Mouse (Mus musculus) layer of hippocampus, postnatal 25 days (tissue): ENCODE data around the gene Bsdc1. TPM values are rescaled to one million over a fixed set of nuclear protein-coding genes. Genes with fewer than 3 reads are reported as not detected.
"Not testable (repeated sequence)": the region's sequence is repeated elsewhere in the genome, so short reads cannot be mapped to it uniquely, and the experiment has no call there.

ENCODE experiments used
- DNase-seq, 2 experiments: peaks; one replicate each; pipeline ENCODE4 v3.0.0; 2022; ENCODE audit warnings: mixed read lengths in 2 of 2, low spot score in 1 of 2; ENCODE audit errors: extremely low spot score in 1 of 2
- total RNA-seq, 2 experiments: library from RNA; stranded (reverse); gene quantifications; 2 replicates each; pipeline ENCODE4 v1.2.3; 2021

The Bsdc1 gene
- 10 to 100 TPM; 55.4 to 57.7 TPM for total RNA-seq

DNA sequence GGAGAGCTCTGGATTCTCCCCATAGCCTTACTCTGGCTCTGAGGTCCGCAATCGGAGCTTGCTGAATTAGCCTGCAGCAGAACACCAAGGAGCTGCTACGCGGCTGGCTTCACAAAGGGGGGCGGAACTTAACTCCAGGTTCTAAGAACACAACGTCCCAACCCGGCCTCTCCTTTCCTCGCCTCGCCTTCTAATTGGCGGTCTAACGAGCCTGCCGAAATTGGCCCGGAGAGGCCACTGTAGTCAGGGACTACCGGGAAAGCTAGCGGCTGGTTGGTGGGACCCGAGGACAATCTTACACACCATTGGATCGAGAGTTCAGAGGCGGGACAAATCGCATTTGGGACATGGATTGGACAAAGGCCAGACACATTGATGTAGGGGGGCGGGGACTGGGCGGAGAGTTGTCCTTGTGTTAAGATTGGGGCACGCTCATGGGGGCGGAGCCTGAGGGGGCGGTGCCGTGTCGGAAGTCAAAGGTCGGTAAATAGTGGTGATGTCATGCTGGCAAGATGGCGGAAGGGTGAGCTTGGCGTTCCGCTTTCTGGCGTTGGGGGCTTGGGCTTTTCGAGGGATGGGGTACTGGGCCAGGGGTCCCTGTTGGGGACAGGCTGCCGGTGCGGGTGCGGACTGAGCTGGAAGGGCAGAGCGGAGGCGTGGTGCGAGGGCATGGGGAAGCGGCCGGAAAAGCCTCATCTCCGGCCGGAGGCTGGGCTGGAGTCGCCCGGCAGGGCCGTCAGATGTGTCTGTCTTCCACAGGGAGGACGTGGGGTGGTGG lies at the start of gene Bsdc1:
Gene Bsdc1 (plus strand): TSS at position 399 of the 778 bp plus-strand sequence.
- peak; percentile 89 to 93 for DNase-seq

DNA sequence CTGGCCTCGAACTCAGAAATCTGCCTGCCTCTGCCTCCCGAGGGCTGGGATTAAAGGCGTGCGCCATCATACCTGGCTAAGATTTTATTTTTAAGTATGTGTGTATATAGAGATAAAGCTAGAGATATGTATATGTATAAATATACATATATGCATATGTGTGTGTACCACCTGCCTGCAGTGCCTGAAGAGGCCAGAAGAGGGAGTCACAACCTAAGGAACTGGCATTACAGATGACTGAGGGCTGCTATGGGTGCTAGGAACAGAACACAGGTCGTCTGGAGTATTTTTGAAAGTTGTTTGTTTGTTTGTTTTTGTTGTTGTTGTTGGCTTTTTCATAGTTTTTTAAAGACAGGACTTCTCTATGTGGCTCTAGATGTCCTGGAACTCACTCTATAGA lies 45.5 kb upstream of the Bsdc1 start:
- no peak for DNase-seq

DNA sequence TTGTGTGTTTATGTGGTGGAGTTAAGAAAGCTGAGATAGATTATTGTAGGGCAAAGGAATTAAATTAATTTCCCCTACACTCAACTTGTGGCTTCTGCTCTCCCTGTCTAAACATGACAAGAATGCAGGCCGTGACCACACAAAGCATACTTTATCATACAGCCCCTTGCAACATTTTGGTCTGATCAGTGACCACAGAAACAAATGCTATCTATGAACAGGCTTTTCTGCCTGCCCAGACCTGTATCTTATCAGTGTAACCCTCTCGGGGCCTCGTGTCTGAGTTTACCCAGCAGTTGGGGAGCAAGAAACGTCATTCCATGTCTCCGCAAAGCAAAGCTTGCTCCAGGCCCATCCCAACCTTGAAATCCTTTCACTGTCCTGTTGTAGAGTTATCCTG lies 44.9 kb upstream of the Bsdc1 start:
- no peak for DNase-seq

DNA sequence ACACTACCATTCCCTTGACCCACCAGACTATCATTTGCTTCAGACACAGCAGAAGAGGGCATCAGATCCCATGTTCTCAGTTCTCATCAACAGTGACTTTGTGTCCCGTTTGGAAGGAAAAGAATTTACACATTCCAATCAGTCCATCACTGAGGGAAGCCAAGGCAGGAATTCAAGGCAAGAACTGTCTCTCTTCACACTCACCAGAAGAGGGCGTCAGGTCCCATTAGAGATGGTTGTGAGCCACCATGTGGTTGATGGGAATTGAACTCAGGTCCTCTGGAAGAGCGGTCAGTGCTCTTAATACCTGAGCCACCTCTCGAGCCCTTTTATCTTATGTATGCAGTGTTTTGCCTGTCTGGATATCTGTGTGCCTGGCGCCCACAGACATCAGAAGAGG lies 43.1 kb upstream of the Bsdc1 start:
- DNase-seq = no peak

DNA sequence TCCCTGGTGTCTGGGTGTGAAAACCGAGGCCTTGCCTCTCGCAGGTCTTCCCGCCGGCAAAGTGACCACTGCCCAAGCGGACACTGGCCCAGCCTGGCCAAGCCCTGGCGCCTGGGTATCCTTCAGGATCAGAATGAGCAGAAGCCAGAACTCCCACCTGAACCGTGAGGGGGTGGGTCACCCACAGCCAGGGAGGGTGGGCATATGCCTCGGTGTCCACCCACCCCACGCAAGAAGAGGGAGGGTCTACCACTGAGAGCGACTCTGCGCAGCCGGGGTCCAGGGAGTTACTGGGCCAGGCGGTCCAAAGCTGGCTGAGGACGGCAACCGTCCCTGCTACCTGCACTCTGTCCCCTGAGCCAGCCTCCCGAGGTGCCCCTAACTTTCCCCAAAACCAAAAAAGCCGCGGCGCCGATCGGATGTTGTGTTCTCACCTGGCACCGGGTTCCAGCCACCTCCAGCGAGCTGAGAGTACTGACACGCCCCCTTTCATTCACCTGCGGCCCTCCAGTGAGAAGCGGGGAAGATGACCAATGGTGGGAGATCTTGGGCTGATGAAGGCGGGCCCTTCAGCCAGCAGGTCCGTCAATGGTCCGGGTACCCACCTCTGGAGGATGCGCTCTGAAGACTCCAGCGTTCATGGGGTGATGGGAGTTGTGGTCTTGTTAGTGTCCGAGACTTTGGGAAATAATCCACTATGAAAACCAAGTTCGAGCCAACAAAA lies 20.9 kb upstream of the Bsdc1 start, which contains the start of gene Zbtb8b:
Gene Zbtb8b (minus strand): TSS at position 514 of the 724 bp plus-strand sequence.
- peak; percentile 42 to 54 for DNase-seq

DNA sequence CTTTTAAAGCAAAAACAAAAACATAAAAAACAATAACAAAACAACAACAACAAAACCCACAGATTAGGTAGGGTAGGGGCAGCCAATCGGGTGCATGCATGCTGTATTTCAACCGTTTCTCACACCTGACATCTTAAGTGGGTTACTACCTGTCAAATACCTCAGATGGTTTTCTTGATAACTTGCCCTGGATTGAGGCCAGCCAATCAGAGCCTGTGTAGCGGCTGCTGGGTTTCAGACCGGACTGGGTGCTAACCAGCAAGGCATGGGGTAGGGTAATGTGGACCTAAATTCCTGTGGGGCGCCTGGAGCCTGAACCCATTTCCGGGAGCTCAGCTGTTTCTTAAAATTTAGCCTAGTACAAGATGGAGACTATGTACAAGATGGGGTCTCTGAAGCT lies 20.2 kb upstream of the Bsdc1 start:
- no peak for DNase-seq

DNA sequence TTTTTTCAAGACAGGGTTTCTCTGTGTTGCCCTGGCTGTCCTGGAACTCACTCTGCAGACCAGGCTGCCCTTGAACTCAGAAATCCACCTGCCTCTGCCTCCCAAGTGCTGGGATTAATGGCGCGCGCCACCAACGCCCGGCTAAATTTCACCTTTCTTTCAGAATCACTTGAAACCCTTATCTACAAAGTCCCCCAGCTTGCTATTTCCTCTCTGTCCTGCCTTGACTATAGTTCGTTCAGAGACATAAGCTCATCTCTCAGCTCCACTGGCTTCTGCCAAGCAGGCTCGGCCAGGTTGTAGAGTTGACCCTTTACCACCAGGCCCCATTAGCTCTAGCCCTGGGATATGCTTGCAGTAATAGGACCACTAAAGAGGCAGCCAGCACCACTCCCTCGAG lies 14.0 kb upstream of the Bsdc1 start:
- no peak for DNase-seq

DNA sequence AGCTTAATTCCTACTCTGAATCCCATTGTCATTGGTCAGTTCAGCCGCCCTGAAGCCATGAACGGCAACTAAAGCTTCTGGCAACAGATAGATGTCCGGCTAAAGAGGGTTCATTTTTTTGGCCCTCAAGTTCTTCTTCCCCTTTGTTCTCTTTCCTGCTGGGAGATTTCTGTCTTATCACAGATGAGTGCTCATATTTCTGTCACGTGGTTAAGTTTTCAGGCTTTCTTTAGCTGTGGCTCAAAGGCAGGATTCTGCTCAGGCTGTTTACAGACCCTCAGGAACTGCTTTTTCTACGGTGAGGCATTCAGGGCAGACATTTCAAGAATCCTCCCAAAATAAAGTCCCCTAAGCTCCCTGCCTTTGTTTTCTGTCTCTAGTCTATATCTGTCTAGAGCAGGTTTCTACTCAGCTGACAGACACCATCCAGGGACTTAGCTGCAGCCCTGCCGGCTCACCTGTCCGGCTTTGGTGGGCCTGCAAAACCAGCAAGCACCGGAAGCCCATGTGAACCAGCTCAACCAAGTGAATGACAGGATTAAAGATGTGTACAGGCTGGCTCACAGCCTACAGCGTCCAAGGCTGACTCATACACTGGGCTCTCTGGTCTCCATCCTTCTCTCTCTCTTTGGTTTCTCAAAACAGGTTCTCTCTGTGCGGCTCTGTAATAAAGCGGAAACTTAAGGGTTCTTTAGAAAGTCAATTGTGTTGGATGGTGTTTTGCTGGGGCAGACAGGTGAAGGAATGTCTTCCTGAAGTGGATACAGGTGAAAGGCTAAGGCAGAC lies 13.4 kb upstream of the Bsdc1 start:
- DNase-seq = no peak

DNA sequence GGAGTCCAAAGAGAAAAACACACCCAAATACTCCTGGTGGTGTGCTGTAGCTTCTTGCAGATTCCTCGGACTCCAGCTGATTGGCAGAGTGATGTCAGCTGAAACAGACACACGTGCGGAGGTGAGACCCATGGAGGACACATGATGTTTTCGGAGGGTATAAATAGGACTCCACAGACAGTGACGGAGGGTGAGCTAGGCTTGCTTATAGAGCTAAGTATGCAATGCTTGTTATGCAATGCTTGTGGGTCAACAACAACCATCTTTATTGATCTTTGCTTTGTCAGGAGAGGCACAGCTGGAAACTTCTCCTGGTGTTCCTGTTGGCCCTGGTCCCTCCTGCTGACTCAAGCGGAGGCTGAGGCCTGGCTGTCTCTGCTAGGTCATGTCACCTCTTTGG lies 12.7 kb upstream of the Bsdc1 start:
- DNase-seq = no peak

DNA sequence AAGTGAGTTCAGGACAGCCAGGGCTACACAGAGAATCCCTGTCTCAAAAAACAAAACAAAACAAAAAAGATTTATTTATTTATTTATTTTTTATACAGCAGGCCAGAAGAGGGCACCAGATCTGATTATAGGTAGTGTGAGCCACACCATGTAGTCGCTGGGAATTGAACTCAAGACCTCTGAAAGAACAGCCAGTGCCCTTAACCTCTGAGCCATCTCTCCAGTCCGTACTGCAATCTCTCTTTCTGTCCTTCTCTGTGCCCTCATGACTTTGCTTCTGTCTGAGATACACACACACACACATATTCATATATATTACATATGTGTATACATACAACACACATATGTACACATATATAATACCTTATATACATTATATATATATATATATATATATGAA lies 10.5 kb upstream of the Bsdc1 start:
- no peak for DNase-seq

DNA sequence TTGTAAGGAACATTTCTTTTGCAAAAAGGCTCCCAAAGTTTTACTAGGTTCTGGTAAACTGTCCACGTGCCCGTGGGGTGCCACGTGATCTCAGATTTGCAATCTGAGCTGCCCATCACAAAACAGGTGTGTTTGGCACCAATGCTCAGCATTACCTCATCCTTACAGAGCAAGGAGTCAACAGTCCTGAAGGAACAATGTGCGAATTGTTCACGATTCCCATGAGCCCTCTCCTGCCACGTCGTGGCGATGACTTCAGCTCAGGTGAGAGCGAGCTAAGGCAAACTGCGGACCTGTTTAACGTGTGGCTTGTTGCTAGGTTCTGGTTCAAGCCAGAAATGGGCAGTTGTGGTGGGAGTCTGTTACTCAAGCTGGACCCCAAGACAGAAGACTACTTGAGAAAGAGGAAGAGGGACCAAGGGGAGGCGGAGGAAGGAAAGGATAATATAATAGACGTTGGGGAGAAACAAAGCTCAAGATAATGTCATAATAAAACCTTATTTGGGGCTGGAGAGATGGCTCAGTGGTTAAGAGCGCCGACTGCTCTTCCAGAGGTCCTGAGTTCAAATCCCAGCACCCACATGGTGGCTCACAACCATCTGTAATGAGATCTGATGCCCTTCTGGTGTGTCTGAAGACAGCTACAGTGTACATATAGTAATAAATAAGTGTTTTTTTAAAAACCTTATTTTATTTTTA lies 9.8 kb upstream of the Bsdc1 start:
- DNase-seq = no peak

DNA sequence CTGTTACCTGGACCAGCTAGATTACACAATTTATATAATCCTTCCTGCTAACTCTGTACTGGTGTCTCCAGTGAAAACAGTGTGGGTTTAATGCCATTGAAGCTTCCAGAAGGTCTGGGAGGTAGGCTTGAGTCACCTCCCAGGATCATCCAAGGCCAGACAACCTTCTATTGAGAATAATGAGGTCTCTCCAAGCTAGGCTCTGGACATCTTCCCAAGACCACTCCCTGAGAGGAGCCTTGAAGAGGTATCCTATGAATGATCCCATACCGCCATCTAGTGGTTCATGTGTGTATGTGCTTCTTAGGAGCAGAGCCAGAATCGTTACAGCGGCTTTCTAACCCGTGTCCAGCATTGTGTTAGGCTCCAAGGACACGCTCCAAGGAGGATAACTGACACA lies 6.1 kb upstream of the Bsdc1 start:
- DNase-seq = peak; percentile 24 to 36

DNA sequence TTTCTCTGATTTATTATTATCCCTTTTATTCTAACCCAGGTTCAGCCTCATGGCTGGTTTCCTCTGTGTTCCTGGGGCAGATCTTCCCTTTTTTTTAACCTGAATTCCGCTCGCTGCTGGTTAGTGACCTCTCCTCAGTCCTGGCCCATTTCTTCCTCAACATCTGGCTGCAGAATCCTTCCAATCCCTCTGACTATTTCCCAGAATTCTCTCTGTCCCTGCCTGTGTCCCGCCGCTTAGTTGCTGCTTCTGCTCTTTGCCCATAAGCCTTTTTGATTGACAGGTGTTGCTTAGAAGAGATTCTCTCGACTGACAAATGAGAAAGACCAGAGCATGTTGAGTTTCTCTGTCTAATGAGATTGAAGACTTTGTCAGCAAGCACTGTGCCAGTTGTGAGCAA lies 5.3 kb upstream of the Bsdc1 start:
- DNase-seq = no peak

DNA sequence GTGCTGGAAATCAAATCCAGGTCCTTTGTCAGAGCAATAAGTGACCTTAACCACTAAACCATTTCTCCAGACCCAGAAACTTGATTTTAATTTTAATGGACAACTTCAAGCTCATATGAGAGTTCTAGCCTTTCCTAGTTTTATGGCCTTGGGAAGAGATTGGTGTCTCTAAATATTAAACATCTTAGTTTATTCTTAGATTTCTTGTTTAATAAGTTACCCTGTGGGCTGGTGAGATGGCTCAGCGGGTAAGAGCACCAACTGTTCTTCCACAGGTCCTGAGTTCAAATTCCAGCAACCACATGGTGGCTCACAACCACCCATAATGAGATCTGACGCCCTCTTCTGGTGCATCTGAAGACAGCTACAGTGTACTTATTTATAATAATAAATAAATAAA lies 4.1 kb upstream of the Bsdc1 start:
- not testable (repeated sequence) for DNase-seq

DNA sequence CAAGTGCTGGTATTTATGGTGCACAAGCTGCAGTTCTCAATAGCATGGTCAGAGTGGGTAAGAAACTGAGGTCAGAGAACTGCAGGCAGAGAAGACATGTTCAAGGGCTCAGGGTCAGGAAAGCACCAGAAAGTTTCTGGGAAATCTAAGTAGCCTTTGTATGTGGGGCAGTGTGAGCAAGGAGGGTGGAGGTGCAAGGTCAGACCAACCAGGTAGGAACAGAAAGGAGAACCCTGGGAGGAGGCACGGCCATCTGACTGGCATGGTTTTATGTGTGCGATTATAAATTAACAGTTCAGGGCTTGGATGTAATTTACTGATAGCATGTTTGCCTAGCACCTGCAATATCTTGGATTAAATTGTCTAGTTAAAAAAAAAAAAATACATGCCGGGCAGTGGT lies 1.7 kb upstream of the Bsdc1 start:
- no peak for DNase-seq

DNA sequence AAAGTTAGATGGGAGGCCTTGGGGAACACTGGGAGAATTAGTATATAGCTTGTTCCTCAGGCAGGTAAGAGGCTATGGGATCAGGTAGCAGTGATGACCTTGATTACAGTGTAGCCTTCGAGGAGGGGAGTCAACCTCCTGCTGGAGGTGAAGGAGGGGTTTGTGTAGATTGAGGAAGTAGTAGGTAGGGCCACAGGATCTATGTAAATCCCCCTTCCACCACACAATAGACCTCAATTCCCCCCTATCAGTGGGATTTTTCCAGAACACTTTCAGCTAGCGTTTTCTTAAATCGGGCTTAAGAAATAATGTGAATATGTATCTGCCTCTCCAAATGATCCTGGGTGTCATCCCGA lies 576 bp upstream of the Bsdc1 start:
- no peak for DNase-seq

DNA sequence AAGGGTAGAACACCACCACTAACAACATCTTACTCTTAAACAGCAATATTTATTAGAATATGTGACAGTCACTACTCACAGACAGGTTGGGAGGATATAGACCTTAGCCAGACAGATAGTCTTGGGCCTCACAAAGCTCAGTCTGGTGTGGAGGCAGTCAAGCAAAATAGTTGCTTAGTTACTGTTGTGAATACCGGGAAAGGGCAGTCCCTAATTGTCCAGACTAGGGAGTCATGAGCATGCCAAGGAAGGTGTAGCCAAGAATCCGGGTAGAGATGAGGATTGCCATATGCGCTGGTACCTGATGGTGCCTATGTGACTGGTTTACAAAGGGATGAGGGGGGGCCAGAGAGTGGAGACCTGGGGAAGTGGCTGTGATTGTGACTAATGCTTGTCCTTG lies 737 bp downstream of the Bsdc1 start:
- no peak for DNase-seq

DNA sequence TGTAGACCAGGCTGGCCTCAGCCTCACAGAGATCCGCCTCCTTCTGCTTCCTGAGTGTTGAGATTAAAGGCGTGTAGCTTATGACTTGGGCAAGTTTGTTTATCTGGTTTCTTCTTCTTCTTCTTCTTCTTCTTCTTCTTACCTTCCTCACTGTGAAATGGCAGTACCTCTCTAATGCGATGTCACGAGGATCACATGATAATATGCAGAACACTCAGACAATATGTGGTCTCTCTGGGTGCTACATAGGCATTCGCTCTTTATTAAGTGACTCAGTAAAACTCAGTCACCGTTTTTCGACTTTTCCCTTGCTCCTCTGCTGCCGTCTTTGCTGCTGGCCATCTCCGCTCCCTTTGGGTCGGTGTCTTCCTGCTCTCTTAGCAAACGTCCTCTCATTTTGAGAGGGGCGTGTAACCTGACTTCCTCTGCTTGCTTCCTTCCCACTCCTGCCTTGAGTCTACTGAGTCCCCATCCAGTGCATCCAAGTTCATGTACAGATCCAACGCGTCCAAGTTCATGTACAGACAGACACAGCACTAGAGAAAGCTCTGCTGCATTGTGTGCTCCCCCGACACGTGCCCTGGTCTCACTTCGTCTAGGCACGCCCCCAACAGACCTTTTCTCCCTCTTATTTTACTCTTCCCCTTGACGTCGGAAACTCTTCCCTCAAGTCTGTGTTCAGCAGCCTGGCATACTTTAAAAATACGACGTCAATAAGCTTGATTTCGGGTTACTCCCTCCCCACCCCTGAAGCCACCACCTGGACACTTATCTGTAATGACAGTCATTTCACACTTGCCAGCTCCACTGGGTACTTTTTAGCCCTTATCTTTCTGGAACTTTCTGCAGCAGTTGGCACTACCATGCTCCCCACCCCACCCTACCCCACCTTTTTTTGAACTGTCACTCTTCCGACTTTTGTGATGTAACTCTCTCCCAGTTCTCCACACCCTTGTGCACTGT lies 2.0 kb downstream of the Bsdc1 start:
- no peak for DNase-seq

DNA sequence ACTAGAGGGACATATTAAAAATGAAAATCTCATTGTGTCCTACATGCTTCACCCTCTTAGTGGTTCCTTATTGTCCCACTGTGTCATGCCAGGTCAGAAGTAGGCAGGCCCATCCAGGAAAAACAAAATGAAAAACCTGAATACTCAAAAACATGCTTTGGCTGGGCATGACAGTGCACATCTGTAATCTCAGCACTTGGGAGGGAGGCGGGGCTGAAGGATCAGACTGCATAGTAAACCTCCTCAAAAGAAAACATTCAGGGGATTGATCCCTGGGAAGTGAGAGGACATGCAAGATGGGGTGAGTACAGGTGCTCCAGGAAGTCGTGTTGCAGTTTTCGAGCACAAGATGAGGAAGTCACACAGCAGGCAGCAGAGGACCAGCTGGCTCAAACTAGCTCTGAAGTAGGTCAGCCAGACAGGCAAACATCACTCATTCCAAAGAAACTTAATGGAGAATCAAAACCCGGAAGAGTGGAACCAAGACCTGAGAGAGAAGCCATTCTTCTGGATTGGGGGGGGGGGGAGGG lies 3.0 kb downstream of the Bsdc1 start:
- no peak for DNase-seq
